Mouse (Mus musculus): ENCODE results near the gene Bik.
A peak's percentile ranks its signal among the peaks of the same experiment; 100 is the strongest.

DNA sequence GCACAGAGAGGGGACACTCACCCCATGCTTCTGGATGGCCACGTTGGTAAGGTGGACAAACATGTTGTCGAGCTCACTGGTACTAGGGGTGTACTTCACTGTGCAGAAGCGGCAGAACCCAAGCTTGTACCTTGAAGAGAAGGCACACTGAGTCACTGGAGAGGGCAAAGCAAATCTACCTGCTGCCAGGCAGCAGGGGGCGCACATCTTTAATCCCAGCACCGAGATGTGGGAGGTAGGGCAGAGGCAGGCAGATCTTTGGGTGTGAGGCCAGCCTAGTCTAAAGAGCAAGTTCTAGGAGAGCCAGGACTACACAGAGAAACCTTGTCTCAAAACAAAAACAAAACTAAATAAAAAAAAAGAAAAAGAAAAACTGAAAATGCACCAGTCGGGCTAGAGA is 29.4 kb upstream of the Bik start:
- TF ChIP-seq CTCF (IDR thresholded peaks at IDR 0.05; ENCODE audit: borderline replicate concordance, extremely low read depth, insufficient read depth, insufficient read length) (0 out of 2 replicates have a peak, but pooled peaks have one; percentile 7), POLR2A (IDR thresholded peaks at IDR 0.05; ENCODE audit: borderline replicate concordance, extremely low read depth, insufficient read depth, insufficient read length, poor library complexity, severe bottlenecking) (no peak)

Data from brain, embryonic 14.5 days (tissue).